Mouse (Mus musculus): ENCODE data around the gene Ism1.

DNA sequence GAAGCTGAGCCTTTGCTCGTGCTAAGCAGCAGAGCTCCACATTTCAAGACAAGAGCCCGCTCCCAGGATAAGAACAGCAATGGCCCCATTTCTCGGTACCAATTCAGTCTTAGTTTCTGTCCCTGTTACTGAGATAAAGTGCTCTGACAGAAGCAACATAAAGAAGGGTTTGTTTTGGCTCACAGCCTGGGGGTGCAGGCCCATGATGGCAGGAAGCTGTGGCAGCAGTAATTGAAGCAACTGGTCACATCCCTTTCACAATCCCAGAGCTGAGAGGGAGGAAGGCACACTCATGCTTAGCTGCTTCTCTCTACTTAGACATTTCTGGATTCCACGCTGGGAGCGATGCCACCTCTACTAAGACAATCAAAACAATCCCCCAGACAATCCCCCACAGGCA, 86.4 kb downstream of the Ism1 start:
- TF ChIP-seq CTCF (IDR thresholded peaks at IDR 0.05; ENCODE audit: borderline replicate concordance, insufficient read depth, low read length), result no peak
- no peak for TF ChIP-seq POLR2A (IDR thresholded peaks at IDR 0.05; ENCODE audit: low read depth, low read length)

Measured in embryonic fibroblast, embryonic 13.5 days (primary cell).